In the genomic region with DNA sequence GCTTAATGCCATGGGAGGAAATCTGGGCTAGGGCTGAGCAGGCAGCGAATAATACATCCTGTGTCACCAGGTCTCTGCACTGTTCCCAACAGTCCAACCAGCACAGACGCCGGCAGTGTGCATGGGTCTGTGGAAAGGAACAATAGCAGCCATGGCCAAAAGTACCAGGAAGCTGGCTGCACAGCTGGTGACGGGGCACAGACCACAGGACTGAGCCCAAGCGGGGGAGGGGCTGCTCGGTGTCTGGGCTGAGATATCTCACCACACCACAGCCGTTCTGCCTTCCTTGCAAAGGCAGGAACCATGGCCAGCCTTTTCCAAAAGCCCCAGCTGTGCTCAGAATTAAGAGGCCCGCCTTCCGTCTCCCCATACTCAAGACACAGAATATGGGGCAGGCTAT, we compare ENCODE assay signal across 9 mouse cellular contexts.
DNase-seq lines count a peak whose midpoint lies in the region; ATAC-seq lines count a peak whose summit lies in the region.
"Had no signal": no experiment of that assay in that cellular context is flagged by ENCODE, and none has a peak within 500 bp of the region (broad histone marks: within the 10 kb centered on the region; RNA-seq: fewer than 3 reads in every experiment).

No protein-coding gene starts in this region.

- H3K27ac ChIP-seq in heart, embryonic 12.5 days (ENCODE audit: poor library complexity, severe bottlenecking): no peak overlapping the region
- peak overlapping the region; percentile 47; the same call in 1 of the 2 replicates for H3K27ac ChIP-seq in midbrain, embryonic 10.5 days (replicated peaks)
- H3K27ac ChIP-seq: stomach, embryonic 15.5 days had no signal

- peak; percentile 61 for DNase-seq in layer of hippocampus, adult 11-12 months (ENCODE audit: low spot score)
- no peak for DNase-seq in layer of hippocampus, adult 8-10 months (ENCODE audit: low spot score in 2 of 2)
- peak; percentile 30 to 59 for DNase-seq in left cerebral cortex, postnatal 14 days (ENCODE audit: low spot score in 2 of 2)
- DNase-seq in midbrain, embryonic 10.5 days (ENCODE audit: low spot score): peak; percentile 41
- peak; percentile 30 to 60 for DNase-seq in thymus, postnatal 36 days

- no peaks in the 10 kb centered on the region for H3K9me3 ChIP-seq in heart, embryonic 12.5 days (replicated peaks)
- H3K9me3 ChIP-seq in midbrain, embryonic 10.5 days (replicated peaks): no peaks in the 10 kb centered on the region
- H3K9me3 ChIP-seq: stomach, embryonic 15.5 days had no signal

- WGBS in heart, embryonic 12.5 days: 24% methylated on average over 9 of the region's 9 CpGs
- 30% methylated on average over 9 of the region's 9 CpGs for WGBS in midbrain, embryonic 10.5 days

- intact Hi-C loops in left cerebral cortex, postnatal 14 days (cut with DNase I): no loop called here

- H3K27me3 ChIP-seq in heart, embryonic 12.5 days (replicated peaks): no peaks in the 10 kb centered on the region
- H3K27me3 ChIP-seq in midbrain, embryonic 10.5 days (ENCODE audit: low read depth, poor library complexity, severe bottlenecking): no peaks in the 10 kb centered on the region
- H3K27me3 ChIP-seq: stomach, embryonic 15.5 days had no signal

- peak overlapping the region; percentile 1; the same call in 1 of the 2 replicates for H3K9ac ChIP-seq in heart, embryonic 12.5 days
- H3K9ac ChIP-seq: stomach, embryonic 15.5 days had no signal

- no peak overlapping the region for H3K4me3 ChIP-seq in heart, embryonic 12.5 days
- H3K4me3 ChIP-seq in midbrain, embryonic 10.5 days: no peak overlapping the region
- H3K4me3 ChIP-seq: stomach, embryonic 15.5 days had no signal

- no peak overlapping the region for H3K4me2 ChIP-seq in heart, embryonic 12.5 days
- H3K4me2 ChIP-seq: stomach, embryonic 15.5 days had no signal

- no peaks in the 10 kb centered on the region for H3K36me3 ChIP-seq in heart, embryonic 12.5 days
- H3K36me3 ChIP-seq in midbrain, embryonic 10.5 days: no peaks in the 10 kb centered on the region
- H3K36me3 ChIP-seq: stomach, embryonic 15.5 days had no signal

- H3K4me1 ChIP-seq in heart, embryonic 12.5 days (replicated peaks): peaks cover 22% of the 10 kb centered on the region
- peaks cover 17% of the 10 kb centered on the region for H3K4me1 ChIP-seq in midbrain, embryonic 10.5 days

- peak; percentile 96 for ATAC-seq in common myeloid progenitor, adult 5-6 weeks (replicated peaks; ENCODE audit: low read depth, poor library complexity, severe bottlenecking)
- ATAC-seq in heart, embryonic 12.5 days (ENCODE audit: insufficient number of reproducible peaks, low FRiP score): peak; percentile 73
- no peak for ATAC-seq in inflammation-experienced regulatory T-cells, adult 6 months

Comparison
In these comparisons a context has a peak if more than half of its experiments do, and no peak if none do; other contexts are left out.
1. DNase-seq: peak in layer of hippocampus, adult 11-12 months (single experiment), left cerebral cortex, postnatal 14 days (2 of 2), midbrain, embryonic 10.5 days (single experiment) and thymus, postnatal 36 days (2 of 2); none in layer of hippocampus, adult 8-10 months (0 of 2).